Mouse (Mus musculus) heart, postnatal 0 days (tissue): ENCODE data around the gene Cttnbp2nl.

ENCODE experiments used
- CTCF ChIP-seq: IDR thresholded peaks from 2 replicates; pipeline ENCODE4 v1.5.1; 2016; ENCODE audit warnings: antibody characterized with exemption, control low read depth, low read depth
- EP300 ChIP-seq: IDR thresholded peaks from 2 replicates; pipeline ENCODE4 v1.6.1; 2016; ENCODE audit warnings: antibody characterized with exemption, low read depth

GRCm38 (mm10) chr3:105075796-105076195, 22.9 kb upstream of the Cttnbp2nl start:
- no peak for TF ChIP-seq CTCF
- TF ChIP-seq EP300, result no peak
